Mouse (Mus musculus): ENCODE measurements around the gene Gltpd2. TPM values are rescaled to one million over a fixed set of nuclear protein-coding genes. Genes with fewer than 3 reads are reported as not detected.

The Gltpd2 gene
- polyA plus RNA-seq, 1 experiment from 2014 or later, result 0.68 TPM

- no peaks in the 10 kb centered on the region for H3K4me1 ChIP-seq (replicated peaks)
- H3K9ac ChIP-seq (replicated peaks), result peak within 1 kb of the TSS; percentile 72
- H3K4me2 ChIP-seq, result peak within 1 kb of the TSS; percentile 92
- peaks cover 54% of the 10 kb centered on the region for H3K27me3 ChIP-seq
- peak within 1 kb of the TSS; percentile 61 for H3K4me3 ChIP-seq (replicated peaks)
- peak; percentile 88 for ATAC-seq (ENCODE audit: insufficient number of reproducible peaks, insufficient read depth, low FRiP score, low TSS enrichment, low read depth)
- WGBS, result under 1% methylated on average over 58 of the region's 65 CpGs
- no peaks in the 10 kb centered on the region for H3K36me3 ChIP-seq
- H3K27ac ChIP-seq, result no peak within 1 kb of the TSS
- no peaks in the 10 kb centered on the region for H3K9me3 ChIP-seq
Measured at GRCm38 (mm10) chr11:70539877-70540587, 21.0 kb downstream of the Gltpd2 start, which contains the start of gene Pld2. Gene Pld2, plus strand, starts transcription at chr11:70540064.

GRCm38 (mm10) chr11:70540928-70541327 is 21.9 kb downstream of the Gltpd2 start:
- H3K9me3 ChIP-seq, result no peaks in the 10 kb centered on the region
- no peaks in the 10 kb centered on the region for H3K4me1 ChIP-seq (replicated peaks)
- H3K9ac ChIP-seq (replicated peaks), result no peak overlapping the region
- peaks cover 54% of the 10 kb centered on the region for H3K27me3 ChIP-seq
- H3K27ac ChIP-seq, result no peak overlapping the region
- WGBS, result 87% methylated on average over 7 of the region's 7 CpGs
- no peaks in the 10 kb centered on the region for H3K36me3 ChIP-seq
- H3K4me2 ChIP-seq, result peak overlapping the region; percentile 92
- ATAC-seq (ENCODE audit: insufficient number of reproducible peaks, insufficient read depth, low FRiP score, low TSS enrichment, low read depth), result no peak
- peak overlapping the region; percentile 61; the same call in 1 of the 2 replicates for H3K4me3 ChIP-seq (replicated peaks)

GRCm38 (mm10) chr11:70541415-70541814 is 22.4 kb downstream of the Gltpd2 start:
- no peak overlapping the region for H3K4me3 ChIP-seq (replicated peaks)
- WGBS, result 64% methylated on average over 5 of the region's 5 CpGs
- H3K4me1 ChIP-seq (replicated peaks), result no peaks in the 10 kb centered on the region
- H3K9me3 ChIP-seq, result no peaks in the 10 kb centered on the region
- no peak overlapping the region for H3K27ac ChIP-seq
- H3K27me3 ChIP-seq, result peaks cover 54% of the 10 kb centered on the region
- H3K4me2 ChIP-seq, result no peak overlapping the region
- no peak for ATAC-seq (ENCODE audit: insufficient number of reproducible peaks, insufficient read depth, low FRiP score, low TSS enrichment, low read depth)
- no peak overlapping the region for H3K9ac ChIP-seq (replicated peaks)
- H3K36me3 ChIP-seq, result no peaks in the 10 kb centered on the region

GRCm38 (mm10) chr11:70544496-70544895 is 25.5 kb downstream of the Gltpd2 start:
- Histone ChIP-seq H3K27me3 (peaks cover 45% of the 10 kb centered on the region), H3K4me3 (replicated peaks) (no peak overlapping the region), H3K9ac (replicated peaks) (no peak overlapping the region), H3K36me3 (no peaks in the 10 kb centered on the region), H3K4me2 (no peak overlapping the region), H3K27ac (no peak overlapping the region), H3K9me3 (no peaks in the 10 kb centered on the region), H3K4me1 (replicated peaks) (no peaks in the 10 kb centered on the region)
- 64% methylated on average over 7 of the region's 7 CpGs for WGBS
- no peak for ATAC-seq (ENCODE audit: insufficient number of reproducible peaks, insufficient read depth, low FRiP score, low TSS enrichment, low read depth)

GRCm38 (mm10) chr11:70551526-70551925 is 32.5 kb downstream of the Gltpd2 start:
- H3K9ac ChIP-seq (replicated peaks), result no peak overlapping the region
- no peak overlapping the region for H3K27ac ChIP-seq
- H3K27me3 ChIP-seq, result peaks cover 11% of the 10 kb centered on the region
- H3K4me3 ChIP-seq (replicated peaks), result no peak overlapping the region
- no peak for ATAC-seq (ENCODE audit: insufficient number of reproducible peaks, insufficient read depth, low FRiP score, low TSS enrichment, low read depth)
- H3K36me3 ChIP-seq, result no peaks in the 10 kb centered on the region
- no peak overlapping the region for H3K4me2 ChIP-seq
- peaks cover 6% of the 10 kb centered on the region; the same call in 1 of the 2 replicates for H3K4me1 ChIP-seq (replicated peaks)
- 86% methylated on average over 8 of the region's 8 CpGs for WGBS
- H3K9me3 ChIP-seq, result no peaks in the 10 kb centered on the region

- 18% methylated on average over 7 of the region's 7 CpGs for WGBS
- H3K4me3 ChIP-seq (replicated peaks), result no peak overlapping the region
- no peak overlapping the region for H3K27ac ChIP-seq
- H3K4me1 ChIP-seq (replicated peaks), result peaks cover 6% of the 10 kb centered on the region; the same call in 1 of the 2 replicates
- H3K4me2 ChIP-seq, result no peak overlapping the region
- no peak for ATAC-seq (ENCODE audit: insufficient number of reproducible peaks, insufficient read depth, low FRiP score, low TSS enrichment, low read depth)
- H3K27me3 ChIP-seq, result peaks cover 11% of the 10 kb centered on the region
- no peaks in the 10 kb centered on the region for H3K9me3 ChIP-seq
- no peak overlapping the region for H3K9ac ChIP-seq (replicated peaks)
- no peaks in the 10 kb centered on the region for H3K36me3 ChIP-seq
Measured at GRCm38 (mm10) chr11:70553940-70554339, 34.9 kb downstream of the Gltpd2 start.

- no peak overlapping the region for H3K27ac ChIP-seq
- no peaks in the 10 kb centered on the region for H3K36me3 ChIP-seq
- no peak overlapping the region for H3K4me3 ChIP-seq (replicated peaks)
- H3K9ac ChIP-seq (replicated peaks), result no peak overlapping the region
- H3K9me3 ChIP-seq, result no peaks in the 10 kb centered on the region
- H3K27me3 ChIP-seq, result peaks cover 11% of the 10 kb centered on the region
- peaks cover 13% of the 10 kb centered on the region; the same call in 1 of the 2 replicates for H3K4me1 ChIP-seq (replicated peaks)
- H3K4me2 ChIP-seq, result no peak overlapping the region
- 87% methylated on average over 9 of the region's 9 CpGs for WGBS
- ATAC-seq (ENCODE audit: insufficient number of reproducible peaks, insufficient read depth, low FRiP score, low TSS enrichment, low read depth), result no peak
Measured at GRCm38 (mm10) chr11:70557545-70557944, 38.5 kb downstream of the Gltpd2 start.

- H3K36me3 ChIP-seq, result no peaks in the 10 kb centered on the region
- peak overlapping the region; percentile 84; the same call in 1 of the 2 replicates for H3K9ac ChIP-seq (replicated peaks)
- H3K27ac ChIP-seq, result peak overlapping the region; percentile 93
- no peak for ATAC-seq (ENCODE audit: insufficient number of reproducible peaks, insufficient read depth, low FRiP score, low TSS enrichment, low read depth)
- peak overlapping the region; percentile 83 for H3K4me3 ChIP-seq (replicated peaks)
- peaks cover 39% of the 10 kb centered on the region for H3K4me1 ChIP-seq (replicated peaks)
- WGBS, result 0% methylated on average over 2 of the region's 2 CpGs
- no peaks in the 10 kb centered on the region for H3K27me3 ChIP-seq
- no peaks in the 10 kb centered on the region for H3K9me3 ChIP-seq
- H3K4me2 ChIP-seq, result peak overlapping the region; percentile 85
Measured at GRCm38 (mm10) chr11:70561937-70562286, 42.9 kb downstream of the Gltpd2 start.

- H3K4me1 ChIP-seq (replicated peaks), result peaks cover 43% of the 10 kb centered on the region
- H3K36me3 ChIP-seq, result no peaks in the 10 kb centered on the region
Measured at GRCm38 (mm10) chr11:70562287-70562994, 43.4 kb downstream of the Gltpd2 start, which contains the start of gene Mink1. Gene Mink1, plus strand, starts transcription at chr11:70562881.

GRCm38 (mm10) chr11:70562995-70563469 is 44.0 kb downstream of the Gltpd2 start:
- Histone ChIP-seq H3K36me3 (peaks cover 4% of the 10 kb centered on the region; the same call in 1 of the 2 replicates), H3K4me1 (replicated peaks) (peaks cover 43% of the 10 kb centered on the region), H3K27me3 (no peaks in the 10 kb centered on the region), H3K4me2 (peak overlapping the region; percentile 85), H3K9ac (replicated peaks) (peak overlapping the region; percentile 84), H3K27ac (peak overlapping the region; percentile 93), H3K4me3 (replicated peaks) (peak overlapping the region; percentile 83), H3K9me3 (no peaks in the 10 kb centered on the region)
- ATAC-seq (ENCODE audit: insufficient number of reproducible peaks, insufficient read depth, low FRiP score, low TSS enrichment, low read depth), result peak; percentile 52
- 1% methylated on average over 27 of the region's 31 CpGs for WGBS

More at GRCm38 (mm10) chr11:70562287-70562994, 43.4 kb downstream of the Gltpd2 start, which contains the start of gene Mink1:
- H3K9ac ChIP-seq (replicated peaks), result peak within 1 kb of the TSS; percentile 84
- H3K4me3 ChIP-seq (replicated peaks), result peak within 1 kb of the TSS; percentile 83
- no peaks in the 10 kb centered on the region for H3K27me3 ChIP-seq
- H3K9me3 ChIP-seq, result no peaks in the 10 kb centered on the region
- under 1% methylated on average over 53 of the region's 57 CpGs for WGBS
- peak; percentile 86 for ATAC-seq (ENCODE audit: insufficient number of reproducible peaks, insufficient read depth, low FRiP score, low TSS enrichment, low read depth)
- peak within 1 kb of the TSS; percentile 93 for H3K27ac ChIP-seq
- peak within 1 kb of the TSS; percentile 85 for H3K4me2 ChIP-seq
